Mouse (Mus musculus) megakaryocyte, embryonic 14.5 days (primary cell): Measurements from ENCODE around the gene Olfr1344. TPM values are rescaled to one million over a fixed set of nuclear protein-coding genes. Genes with fewer than 3 reads are reported as not detected.
"Not testable (repeated sequence)": the region's sequence is repeated elsewhere in the genome, so short reads cannot be mapped to it uniquely, and the experiment has no call there.

Experiments used
- H3K27me3 ChIP-seq: replicated peaks from 2 replicates; pipeline ENCODE3; 2012; ENCODE audit warnings: inconsistent platforms
- H3K36me3 ChIP-seq: replicated peaks from 2 replicates; pipeline ENCODE3; 2012; ENCODE audit warnings: low read length, inconsistent platforms, mixed read lengths
- H3K4me1 ChIP-seq: 2 replicates; pipeline ENCODE4 v1.6.1; 2012; ENCODE audit warnings: inconsistent platforms
- H3K4me3 ChIP-seq: replicated peaks from 2 replicates; pipeline ENCODE3; 2012; ENCODE audit warnings: moderate library complexity, mild to moderate bottlenecking, inconsistent platforms
- H3K9me3 ChIP-seq: 2 replicates; pipeline ENCODE4 v1.6.1; 2012; ENCODE audit warnings: inconsistent platforms
- FLI1 ChIP-seq: IDR thresholded peaks from 2 replicates; pipeline ENCODE4 v1.6.1; 2012; ENCODE audit warnings: low read length, inconsistent platforms, mixed read lengths
- GATA1 ChIP-seq: IDR thresholded peaks from 3 replicates; pipeline ENCODE4 v1.6.1; 2012; ENCODE audit warnings: mixed read lengths, low read length, inconsistent platforms, borderline replicate concordance
- polyA plus RNA-seq: library from polyadenylated mRNA; stranded (reverse); fragments of >175 nt; gene quantifications from 2 replicates; pipeline ENCODE4 v1.2.3, GENCODE M21; 2012; ENCODE audit warnings: low replicate concordance; ENCODE audit not compliant: insufficient read depth

Olfr1344 gene
- polyA plus RNA-seq, 1 experiment: not detected

DNA sequence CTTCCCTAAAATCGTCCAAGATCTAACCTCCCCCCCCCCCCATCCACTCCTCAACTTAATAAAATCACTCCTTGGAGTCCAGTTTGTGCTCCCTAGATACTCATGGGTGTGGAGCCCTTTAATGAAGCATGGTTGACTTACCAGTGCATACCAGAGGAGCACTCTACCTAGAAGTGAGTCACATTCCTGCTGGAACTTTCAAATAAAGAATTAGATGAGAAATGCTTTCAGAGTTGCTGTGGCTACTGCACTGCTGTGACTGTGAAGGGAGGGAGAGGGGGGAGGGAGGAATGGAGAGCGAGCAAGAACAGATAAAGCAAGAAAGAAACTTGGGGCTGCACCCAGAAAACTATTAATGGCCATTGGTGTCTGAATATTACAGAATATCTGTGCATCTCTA, 2.7 kb downstream of the Olfr1344 start:
- Histone ChIP-seq H3K4me3 (no peak overlapping the region), H3K36me3 (no peaks in the 10 kb centered on the region), H3K9me3 (peaks cover 10% of the 10 kb centered on the region; the same call in 1 of the 2 replicates), H3K4me1 (peaks cover 5% of the 10 kb centered on the region; the same call in 1 of the 2 replicates), H3K27me3 (peaks cover 5% of the 10 kb centered on the region)
- no peak for TF ChIP-seq GATA1
- TF ChIP-seq FLI1: no peak

GRCm38 (mm10) chr7:6447771-6448170, 9.3 kb downstream of the Olfr1344 start:
- no peaks in the 10 kb centered on the region for H3K4me1 ChIP-seq
- H3K4me3 ChIP-seq: no peak overlapping the region
- H3K27me3 ChIP-seq: peaks cover 7% of the 10 kb centered on the region
- no peaks in the 10 kb centered on the region for H3K36me3 ChIP-seq
- TF ChIP-seq GATA1: no peak
- TF ChIP-seq FLI1: no peak
- H3K9me3 ChIP-seq: peaks cover 9% of the 10 kb centered on the region

DNA sequence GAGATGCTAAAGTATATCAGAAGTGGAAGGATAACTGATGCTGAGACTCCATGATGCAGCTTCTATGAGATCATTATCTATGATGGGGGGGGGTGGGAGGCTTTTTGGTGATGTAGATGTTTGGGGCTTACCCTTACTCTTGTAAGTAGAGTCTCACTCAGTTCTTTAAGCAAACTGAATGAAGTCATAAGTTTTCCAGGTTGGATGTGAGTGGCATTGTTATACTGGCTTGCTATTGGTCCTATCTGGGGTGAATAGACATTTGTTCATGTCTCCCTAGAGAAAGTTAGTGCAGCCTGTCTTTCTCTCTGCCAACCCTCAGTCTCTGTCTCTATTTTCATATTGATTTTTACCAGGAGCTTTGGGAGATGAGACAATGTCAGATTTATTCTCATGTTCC, 17.4 kb downstream of the Olfr1344 start, which contains the start of gene Olfr1336:
Gene Olfr1336 (plus strand): TSS at position 301 of the 400 bp plus-strand sequence.
- H3K9me3 ChIP-seq: peaks cover 3% of the 10 kb centered on the region; the same call in 1 of the 2 replicates

DNA sequence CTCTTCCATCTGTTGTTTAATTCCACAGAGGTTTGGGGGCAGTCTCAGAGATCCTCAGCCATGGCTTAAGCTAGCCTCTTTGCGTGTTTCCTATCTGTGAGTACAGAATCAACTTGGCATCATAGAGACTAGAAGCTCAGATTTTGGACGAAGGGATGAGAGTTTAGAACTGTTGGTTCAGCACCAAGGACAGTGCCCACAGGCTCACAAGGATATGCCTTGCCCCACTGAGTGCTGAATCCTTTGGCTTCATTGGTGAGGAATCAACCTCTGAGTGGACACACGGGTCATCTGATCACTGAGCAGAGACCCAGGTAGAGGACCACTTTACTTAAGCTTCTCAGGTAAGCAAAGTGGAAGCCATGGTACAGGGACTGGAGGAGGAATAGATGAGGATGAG, 17.9 kb downstream of the Olfr1344 start:
- TF ChIP-seq FLI1 (no peak), GATA1 (no peak)
- Histone ChIP-seq H3K4me3 (no peak overlapping the region), H3K4me1 (no peaks in the 10 kb centered on the region), H3K36me3 (no peaks in the 10 kb centered on the region), H3K27me3 (no peaks in the 10 kb centered on the region), H3K9me3 (peaks cover 7% of the 10 kb centered on the region; the same call in 1 of the 2 replicates)

More for the DNA sequence above, 17.4 kb downstream of the Olfr1344 start, which contains the start of gene Olfr1336:
- H3K27me3 ChIP-seq: no peaks in the 10 kb centered on the region
- no peaks in the 10 kb centered on the region for H3K36me3 ChIP-seq
- H3K4me1 ChIP-seq: no peaks in the 10 kb centered on the region
- H3K4me3 ChIP-seq: no peak within 1 kb of the TSS
- TF ChIP-seq FLI1: no peak

DNA sequence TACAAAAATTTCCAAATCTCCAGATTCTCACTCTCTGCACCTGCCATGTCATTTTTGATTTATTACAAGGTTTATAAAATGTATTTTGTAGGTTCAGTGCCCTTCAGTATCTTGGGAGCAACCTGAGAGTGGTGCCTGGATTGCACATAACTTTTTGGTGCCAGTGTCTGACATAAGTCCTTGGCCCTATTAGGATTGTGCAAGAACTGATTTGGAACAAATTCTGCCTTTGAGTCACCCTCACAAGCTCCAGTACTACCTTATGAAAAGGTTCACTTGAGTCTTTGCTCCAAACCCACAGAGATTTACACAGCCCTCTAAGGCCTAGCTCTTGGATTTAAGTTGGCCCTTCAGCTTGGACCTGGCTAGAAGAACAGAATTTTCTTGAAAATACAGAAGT, 28.5 kb downstream of the Olfr1344 start, which contains the start of gene Olfr1346:
Gene Olfr1346 (plus strand): TSS at position 151 of the 400 bp plus-strand sequence.
- TF ChIP-seq GATA1: no peak
- no peak within 1 kb of the TSS for H3K4me3 ChIP-seq
- no peaks in the 10 kb centered on the region for H3K9me3 ChIP-seq
- no peaks in the 10 kb centered on the region for H3K27me3 ChIP-seq
- H3K36me3 ChIP-seq: no peaks in the 10 kb centered on the region
- H3K4me1 ChIP-seq: no peaks in the 10 kb centered on the region

GRCm38 (mm10) chr7:6477633-6478032, 39.1 kb downstream of the Olfr1344 start:
- not testable (repeated sequence) for H3K4me3 ChIP-seq, H3K36me3 ChIP-seq, H3K4me1 ChIP-seq, H3K27me3 ChIP-seq
- H3K9me3 ChIP-seq: peaks cover 12% of the 10 kb centered on the region

DNA sequence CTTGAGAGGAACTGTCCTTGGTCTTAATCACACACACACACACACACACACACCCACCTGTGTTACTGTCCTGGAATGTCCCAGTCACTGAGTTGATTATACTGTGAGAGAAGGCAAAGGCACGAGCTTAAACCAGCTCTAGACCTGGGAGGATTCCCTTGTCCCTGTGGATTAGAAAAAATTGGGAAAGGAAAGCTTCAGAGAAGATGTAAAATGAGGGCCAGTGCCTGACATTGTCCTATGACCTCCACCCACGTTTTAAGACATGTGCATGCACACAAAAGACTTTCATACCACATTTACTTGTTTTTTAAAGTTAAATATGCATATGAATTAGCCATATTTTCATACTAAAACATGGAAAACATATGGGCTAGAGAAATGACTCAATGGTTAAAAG, 48.4 kb downstream of the Olfr1344 start, which contains the start of gene Olfr5:
Gene Olfr5 (minus strand): TSS at position 101 of the 400 bp plus-strand sequence.
- Histone ChIP-seq H3K36me3 (no peaks in the 10 kb centered on the region), H3K27me3 (no peaks in the 10 kb centered on the region), H3K9me3 (peaks cover 7% of the 10 kb centered on the region; the same call in 1 of the 2 replicates), H3K4me1 (no peaks in the 10 kb centered on the region), H3K4me3 (no peak within 1 kb of the TSS)
- TF ChIP-seq GATA1: no peak

Other genes starting within 250 kb of the Olfr1344 start
- not detected in 2 replicates for gene Galp, start 241.6 kb upstream of the Olfr1344 start, polyA plus RNA-seq
- not detected in 2 replicates for gene Zscan5b, start 216.4 kb upstream of the Olfr1344 start, polyA plus RNA-seq
- gene Epp13, start 186.0 kb upstream of the Olfr1344 start, polyA plus RNA-seq: not detected in 2 replicates
- gene Zfp667, start 152.1 kb upstream of the Olfr1344 start, polyA plus RNA-seq: 0.63 TPM in 1 of 2 replicates, not detected in the other
- 1.2 TPM in 1 of 2 replicates, not detected in the other for gene Zfp583, start 107.4 kb upstream of the Olfr1344 start, polyA plus RNA-seq
- gene Gm3854, start 94.9 kb upstream of the Olfr1344 start, polyA plus RNA-seq: not detected in 2 replicates
- gene Zfp78, start 75.4 kb upstream of the Olfr1344 start, polyA plus RNA-seq: not detected in 2 replicates
- gene Zfp28, start 55.4 kb upstream of the Olfr1344 start, polyA plus RNA-seq: 0.20 TPM in 1 of 2 replicates, not detected in the other
- gene Smim17, start 40.0 kb upstream of the Olfr1344 start, polyA plus RNA-seq: not detected in 2 replicates
- not detected in 2 replicates for gene Gm20715, start 28.4 kb upstream of the Olfr1344 start, polyA plus RNA-seq
- gene Olfr1336, start 17.5 kb downstream of the Olfr1344 start, polyA plus RNA-seq: 0.01 TPM in 1 of 2 replicates, not detected in the other
- not detected in 2 replicates for gene Olfr1346, start 28.4 kb downstream of the Olfr1344 start, polyA plus RNA-seq
- not detected in 2 replicates for gene Olfr5, start 48.3 kb downstream of the Olfr1344 start, polyA plus RNA-seq
- gene Olfr1347, start 61.1 kb downstream of the Olfr1344 start, polyA plus RNA-seq: not detected in 2 replicates
- not detected in 2 replicates for gene Olfr1348, start 70.1 kb downstream of the Olfr1344 start, polyA plus RNA-seq
- 0.07 TPM in 1 of 2 replicates, not detected in the other for gene Olfr1349, start 84.3 kb downstream of the Olfr1344 start, polyA plus RNA-seq
- not detected in 2 replicates for gene Olfr1350, start 126.2 kb downstream of the Olfr1344 start, polyA plus RNA-seq